Comparison of ENCODE assay signal across 10 mouse cellular contexts in genomic region chr1:78725191-78725490, GRCm38 (mm10).
DNase-seq lines count a peak whose midpoint lies in the region; ATAC-seq and TF ChIP-seq lines count a peak whose summit lies in the region.
"Had no signal": no experiment of that assay in that cellular context is flagged by ENCODE, and none has a peak within 500 bp of the region (broad histone marks: within the 10 kb centered on the region; RNA-seq: fewer than 3 reads in every experiment).

No protein-coding gene starts in this region.

- 51% methylated on average over 3 of the region's 3 CpGs for WGBS in neural tube, embryonic 13.5 days

- ATAC-seq in common myeloid progenitor, adult 5-6 weeks (replicated peaks; ENCODE audit: low read depth, poor library complexity, severe bottlenecking) = peak; percentile 33; the same call in 1 of the 2 replicates
- ATAC-seq in inflammation-experienced regulatory T-cells, adult 6 months = peak; percentile 50
- peak; percentile 60 for ATAC-seq in neural tube, embryonic 13.5 days (ENCODE audit: low read depth)

- H3K4me2 ChIP-seq in neural tube, embryonic 13.5 days = peak overlapping the region; percentile 34
- H3K4me2 ChIP-seq: limb, embryonic 13.5 days had no signal

- peaks cover 19% of the 10 kb centered on the region for H3K4me1 ChIP-seq in neural tube, embryonic 13.5 days (replicated peaks)

- DNase-seq in layer of hippocampus, adult 2 months (ENCODE audit: low spot score in 2 of 2) = no peak
- DNase-seq in layer of hippocampus, postnatal 10 days (ENCODE audit: low spot score in 2 of 2) = no peak
- DNase-seq in gastrocnemius, adult 18-20 months (ENCODE audit: low spot score) = no peak
- no peak for DNase-seq in layer of hippocampus, adult 8-10 months (ENCODE audit: low spot score in 2 of 2)
- no peak for DNase-seq in left cerebral cortex, postnatal 25 days (ENCODE audit: low spot score in 2 of 2)

- peak overlapping the region; percentile 43; the same call in 1 of the 2 replicates for H3K9ac ChIP-seq in neural tube, embryonic 13.5 days
- H3K9ac ChIP-seq: limb, embryonic 13.5 days; liver, postnatal 0 days had no signal

- H3K9me3 ChIP-seq in neural tube, embryonic 13.5 days = no peaks in the 10 kb centered on the region
- H3K9me3 ChIP-seq: limb, embryonic 13.5 days had no signal

- no peaks in the 10 kb centered on the region for H3K27me3 ChIP-seq in neural tube, embryonic 13.5 days
- H3K27me3 ChIP-seq: limb, embryonic 13.5 days had no signal

- no peak overlapping the region for H3K4me3 ChIP-seq in layer of hippocampus, adult 2 months
- no peak overlapping the region for H3K4me3 ChIP-seq in neural tube, embryonic 13.5 days
- H3K4me3 ChIP-seq: limb, embryonic 13.5 days had no signal

- no peaks in the 10 kb centered on the region for H3K36me3 ChIP-seq in neural tube, embryonic 13.5 days
- H3K36me3 ChIP-seq: limb, embryonic 13.5 days had no signal

- H3K27ac ChIP-seq in layer of hippocampus, adult 2 months = peak overlapping the region; percentile 57; the same call in 1 of the 2 replicates
- H3K27ac ChIP-seq in neural tube, embryonic 13.5 days (replicated peaks) = peak overlapping the region; percentile 61; the same call in 1 of the 2 replicates
- H3K27ac ChIP-seq: limb, embryonic 13.5 days had no signal

- no peak for TF ChIP-seq CTCF in layer of hippocampus, adult 2 months (conservative IDR thresholded peaks at IDR 0.05)

- intact Hi-C loops in left cerebral cortex, postnatal 25 days (cut with DNase I) = loop anchor here (2.0 kb wide), 2 partner anchors 716 to 958 kb away; partner anchors contain the start of gene Scg2
